16 mouse cellular contexts compared by ENCODE assay signal in genomic region chr17:80698930-80699329, GRCm38 (mm10). TPM values are rescaled to one million over a fixed set of nuclear protein-coding genes. Genes with fewer than 3 reads are reported as not detected.
A peak's percentile ranks its signal among the peaks of the same experiment; 100 is the strongest.
DNase-seq lines count a peak whose midpoint lies in the region; ATAC-seq lines count a peak whose summit lies in the region.
"Had no signal": no experiment of that assay in that cellular context is flagged by ENCODE, and none has a peak within 500 bp of the region (broad histone marks: within the 10 kb centered on the region; RNA-seq: fewer than 3 reads in every experiment).

No protein-coding gene starts in this region.

- no peak overlapping the region for H3K27ac ChIP-seq in heart, embryonic 13.5 days (replicated peaks)
- H3K27ac ChIP-seq in heart, embryonic 12.5 days (ENCODE audit: poor library complexity, severe bottlenecking) = no peak overlapping the region
- H3K27ac ChIP-seq in limb, embryonic 13.5 days = no peak overlapping the region
- H3K27ac ChIP-seq: kidney, embryonic 15.5 days; liver, embryonic 15.5 days had no signal

- peaks cover 65% of the 10 kb centered on the region for H3K4me1 ChIP-seq in heart, embryonic 13.5 days
- H3K4me1 ChIP-seq in heart, embryonic 12.5 days (replicated peaks) = peaks cover 47% of the 10 kb centered on the region
- peaks cover 32% of the 10 kb centered on the region for H3K4me1 ChIP-seq in limb, embryonic 13.5 days

- H3K27me3 ChIP-seq in heart, embryonic 13.5 days (replicated peaks) = no peaks in the 10 kb centered on the region
- H3K27me3 ChIP-seq in heart, embryonic 12.5 days (replicated peaks) = no peaks in the 10 kb centered on the region
- H3K27me3 ChIP-seq in limb, embryonic 13.5 days = no peaks in the 10 kb centered on the region
- H3K27me3 ChIP-seq: kidney, embryonic 15.5 days; liver, embryonic 15.5 days had no signal

- no peak for ATAC-seq in heart, embryonic 13.5 days (ENCODE audit: extremely low read depth, insufficient number of reproducible peaks, low FRiP score, low TSS enrichment)
- ATAC-seq in heart, embryonic 12.5 days (ENCODE audit: insufficient number of reproducible peaks, low FRiP score) = no peak
- ATAC-seq in limb, embryonic 13.5 days (ENCODE audit: low FRiP score, low read depth) = 0 out of 2 replicates have a peak, but pooled peaks have one; percentile 25

- 58% methylated on average over 7 of the region's 7 CpGs for WGBS in heart, embryonic 13.5 days
- whole genome bisulfite sequencing in heart, embryonic 12.5 days = 60% methylated on average over 7 of the region's 7 CpGs
- 36% methylated on average over 7 of the region's 7 CpGs for WGBS in limb, embryonic 13.5 days

- no peak overlapping the region for H3K4me2 ChIP-seq in heart, embryonic 13.5 days
- H3K4me2 ChIP-seq in heart, embryonic 12.5 days = no peak overlapping the region
- peak overlapping the region; percentile 27; the same call in 1 of the 2 replicates for H3K4me2 ChIP-seq in limb, embryonic 13.5 days (replicated peaks)
- H3K4me2 ChIP-seq: kidney, embryonic 15.5 days; liver, embryonic 15.5 days had no signal

- no peaks in the 10 kb centered on the region for H3K9me3 ChIP-seq in heart, embryonic 13.5 days
- H3K9me3 ChIP-seq in heart, embryonic 12.5 days (replicated peaks) = no peaks in the 10 kb centered on the region
- no peaks in the 10 kb centered on the region for H3K9me3 ChIP-seq in limb, embryonic 13.5 days
- H3K9me3 ChIP-seq: kidney, embryonic 15.5 days; liver, embryonic 15.5 days had no signal

- peak; percentile 32 for DNase-seq in lung, postnatal 10 days
- DNase-seq in lung, postnatal 36 days = no peak
- peak; percentile 21 for DNase-seq in forelimb bud, embryonic 11.5 days (ENCODE audit: low read depth, low spot score)
- DNase-seq in cerebellum, adult 18-20 months = no peak
- no peak for DNase-seq in embryo, embryonic 10.5 days (ENCODE audit: low spot score)
- DNase-seq: adrenal gland, postnatal 25 days; cerebellum, adult 9-11 months; heart, adult 2 months; heart, postnatal 36 days; thymus, postnatal 36 days had no signal

- H3K36me3 ChIP-seq in heart, embryonic 13.5 days = no peaks in the 10 kb centered on the region
- no peaks in the 10 kb centered on the region for H3K36me3 ChIP-seq in heart, embryonic 12.5 days
- H3K36me3 ChIP-seq in limb, embryonic 13.5 days = no peaks in the 10 kb centered on the region
- H3K36me3 ChIP-seq: kidney, embryonic 15.5 days; liver, embryonic 15.5 days had no signal

- 0 out of 2 replicates have a peak overlapping the region, but pooled peaks have one; percentile 19 for H3K9ac ChIP-seq in heart, embryonic 13.5 days
- H3K9ac ChIP-seq in heart, embryonic 12.5 days = no peak overlapping the region
- no peak overlapping the region for H3K9ac ChIP-seq in limb, embryonic 13.5 days
- H3K9ac ChIP-seq: kidney, embryonic 15.5 days; liver, embryonic 15.5 days had no signal

- H3K4me3 ChIP-seq in heart, embryonic 13.5 days = no peak overlapping the region
- no peak overlapping the region for H3K4me3 ChIP-seq in heart, embryonic 12.5 days
- H3K4me3 ChIP-seq in limb, embryonic 13.5 days = no peak overlapping the region
- H3K4me3 ChIP-seq: erythroblast, embryonic 14.5 days; heart, adult 2 months; kidney, embryonic 15.5 days; liver, embryonic 15.5 days had no signal

RNA-seq across cellular contexts. Expression of gene Map4k3, which starts 29.4 kb away (rescaled TPM):
- polyA plus RNA-seq in heart, embryonic 13.5 days (2015; fragmentation: Nextera tagmentation; extraction: Ambion mirVana) = 15.1 and 17.0 TPM in 2 replicates
- polyA plus RNA-seq in heart, embryonic 12.5 days (2016; fragmentation: Nextera tagmentation; extraction: Ambion mirVana) = 25.0 and 25.8 TPM in 2 replicates
- 29.0 and 31.7 TPM in 2 replicates for polyA plus RNA-seq in limb, embryonic 13.5 days (2015; fragmentation: Nextera tagmentation; extraction: Ambion mirVana)
- polyA plus RNA-seq: erythroblast, embryonic 14.5 days had no signal

Comparison
In these comparisons a context has a peak if more than half of its experiments do, and no peak if none do; other contexts are left out.
1. DNase-seq: peak in lung, postnatal 10 days (single experiment) and forelimb bud, embryonic 11.5 days (single experiment); none in lung, postnatal 36 days (single experiment), cerebellum, adult 18-20 months (0 of 2) and embryo, embryonic 10.5 days (single experiment).